Mouse (Mus musculus) myocyte (in vitro differentiated cells): ENCODE measurements around the gene Mrpl33.
"Not testable (repeated sequence)": the region's sequence is repeated elsewhere in the genome, so short reads cannot be mapped to it uniquely, and the experiment has no call there.

Experiments used
- E2F4 ChIP-seq: IDR thresholded peaks from one replicate; pipeline ENCODE4 v1.6.1; 2011; ENCODE audit warnings: mild to moderate bottlenecking, control low read depth, moderate library complexity; ENCODE audit not compliant: insufficient read depth
- MAX ChIP-seq: IDR thresholded peaks from one replicate; pipeline ENCODE4 v1.6.1; 2011; ENCODE audit warnings: low read depth, mild to moderate bottlenecking, control low read depth
- POLR2A ChIP-seq: IDR thresholded peaks from one replicate; pipeline ENCODE4 v1.6.1; 2011; ENCODE audit warnings: low read depth, mild to moderate bottlenecking, control low read depth, moderate library complexity; ENCODE audit not compliant: insufficient read length
- TCF12 ChIP-seq: IDR thresholded peaks from one replicate; pipeline ENCODE4 v1.6.1; 2011; ENCODE audit warnings: mild to moderate bottlenecking, control low read depth; ENCODE audit not compliant: poor library complexity, insufficient read depth, severe bottlenecking
- USF1 ChIP-seq: IDR thresholded peaks from one replicate; pipeline ENCODE4 v1.6.1; 2011; ENCODE audit warnings: low read depth, mild to moderate bottlenecking, control low read depth, moderate library complexity

DNA sequence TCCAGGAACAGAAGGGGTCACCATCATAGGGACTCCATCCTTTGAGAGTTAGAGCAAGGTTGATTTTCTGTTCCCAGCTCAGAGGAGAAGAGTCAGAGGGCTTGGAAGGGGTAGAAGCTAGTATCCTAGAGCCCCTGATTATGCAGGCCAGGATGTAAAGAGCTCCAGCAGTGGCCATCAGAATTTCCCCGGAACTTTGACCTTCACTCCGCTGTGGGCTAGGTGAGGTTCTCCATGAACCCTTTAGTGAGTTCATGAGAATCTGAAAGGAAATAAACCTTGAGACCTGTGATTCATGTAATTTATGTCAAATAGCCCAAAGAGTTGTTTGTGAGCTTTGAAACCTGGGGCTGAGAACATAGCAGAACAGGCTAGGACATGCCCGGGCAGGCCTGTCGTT is 34.4 kb downstream of the Mrpl33 start:
- TF ChIP-seq POLR2A, MAX, TCF12, E2F4, USF1: not testable (repeated sequence)
